Mouse (Mus musculus): ENCODE data around the gene Abcb6. TPM values are rescaled to one million over a fixed set of nuclear protein-coding genes. Genes with fewer than 3 reads are reported as not detected.

Abcb6 gene
- polyA plus RNA-seq, 1 experiment from 2014 or later: 25.9 TPM

- ATAC-seq: no peak
- POLR2A ChIA-PET: no interaction called here
These were observed 5.3 kb upstream of the Abcb6 start for GRCm38 (mm10) chr1:75185495-75185894.

DNA sequence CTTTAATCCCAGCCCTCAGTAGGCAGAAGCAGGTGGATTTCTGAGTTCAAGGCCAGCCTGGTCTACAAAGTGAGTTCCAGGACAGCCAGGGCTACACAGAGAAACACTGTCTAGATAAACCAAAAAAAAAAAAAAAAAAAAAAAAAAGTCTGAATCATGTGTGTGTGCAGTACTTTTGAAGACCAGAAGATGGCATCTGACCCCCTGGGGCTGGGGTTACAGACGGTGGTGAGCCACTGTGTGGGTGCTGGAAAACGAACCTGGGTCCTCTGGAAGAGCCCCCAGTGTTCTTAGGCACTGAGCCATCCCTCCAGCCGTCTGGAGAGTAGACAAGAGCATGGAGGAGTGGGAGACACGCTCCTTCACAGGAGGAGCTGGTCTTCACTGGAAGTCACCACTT is 2.0 kb upstream of the Abcb6 start:
- ChIA-PET CTCF (no interaction called here), POLR2A (interaction anchor here (1.3 kb wide), 1 partner anchor 8 kb away, joined by 3 read pairs; no protein-coding TSS in a partner anchor)
- no peak for DNase-seq (ENCODE audit: low read depth, low spot score)
- H3K27me3 ChIP-seq: no peaks in the 10 kb centered on the region
- ATAC-seq: no peak
- no peak for TF ChIP-seq CTCF (IDR thresholded peaks at IDR 0.05)
- in situ Hi-C loops (cut with MboI; ENCODE audit: low pct_unique_long_range_greater_than_20kb): loop anchor here (10.0 kb wide), 1 partner anchor 73 kb away; no protein-coding TSS in a partner anchor

More at GRCm38 (mm10) chr1:75185495-75185894, 5.3 kb upstream of the Abcb6 start:
- no peaks in the 10 kb centered on the region for H3K27me3 ChIP-seq
- in situ Hi-C loops (cut with MboI; ENCODE audit: low pct_unique_long_range_greater_than_20kb): loop anchor here (10.0 kb wide), 1 partner anchor 69 kb away; no protein-coding TSS in a partner anchor
- CTCF ChIA-PET: no interaction called here
- no peak for DNase-seq (ENCODE audit: low read depth, low spot score)
- TF ChIP-seq CTCF (IDR thresholded peaks at IDR 0.05): no peak

- CTCF ChIA-PET: no interaction called here
- DNase-seq (ENCODE audit: low read depth, low spot score) (no peak), ATAC-seq (no peak)
- in situ Hi-C loops (cut with MboI; ENCODE audit: low pct_unique_long_range_greater_than_20kb): loop anchor here (10.0 kb wide), 1 partner anchor 73 kb away; no protein-coding TSS in a partner anchor
- no peaks in the 10 kb centered on the region for H3K27me3 ChIP-seq
- TF ChIP-seq CTCF (IDR thresholded peaks at IDR 0.05): no peak
- POLR2A ChIA-PET: interaction anchor here (0.7 to 2.3 kb wide), 4 partner anchors 9 to 70 kb away, joined by 3 to 15 read pairs (median 7); partner anchors contain the start of genes Ankzf1 and Atg9a
These were observed 1.2 kb upstream of the Abcb6 start for GRCm38 (mm10) chr1:75181377-75181870.

- H3K27me3 ChIP-seq: no peaks in the 10 kb centered on the region
- DNase-seq (ENCODE audit: low read depth, low spot score) (no peak), ATAC-seq (no peak)
- no peak for TF ChIP-seq CTCF (IDR thresholded peaks at IDR 0.05)
- ChIA-PET CTCF (interaction anchor here (0.6 kb wide), 1 partner anchor 12 kb away, joined by 3 read pairs; no protein-coding TSS in a partner anchor), POLR2A (interaction anchor here (0.7 to 2.3 kb wide), 3 partner anchors 10 to 71 kb away, joined by 3 to 15 read pairs (median 11); partner anchors contain the start of genes Ankzf1 and Atg9a)
- in situ Hi-C loops (cut with MboI; ENCODE audit: low pct_unique_long_range_greater_than_20kb): loop anchor here (10.0 kb wide), 1 partner anchor 74 kb away; no protein-coding TSS in a partner anchor
These were observed 549 bp upstream of the Abcb6 start for GRCm38 (mm10) chr1:75180741-75181140.

GRCm38 (mm10) chr1:75179334-75180104 is 673 bp downstream of the Abcb6 start:
- POLR2A ChIA-PET: interaction anchor here (1.2 to 2.3 kb wide), 2 partner anchors 10 to 11 kb away, joined by 4 to 15 read pairs; partner anchors contain the start of genes Ankzf1 and Atg9a
- in situ Hi-C loops (cut with MboI; ENCODE audit: low pct_unique_long_range_greater_than_20kb): loop anchor here (10.0 kb wide), 1 partner anchor 75 kb away; no protein-coding TSS in a partner anchor
- DNase-seq (ENCODE audit: low read depth, low spot score) (peak; percentile 28), ATAC-seq (peak; percentile 55)
- no peak for TF ChIP-seq CTCF (IDR thresholded peaks at IDR 0.05)
- CTCF ChIA-PET: interaction anchor here (0.7 to 3.4 kb wide), 6 partner anchors 9 to 72 kb away, joined by 3 to 10 read pairs (median 4); partner anchors contain the start of gene Zfand2b
- H3K27me3 ChIP-seq: no peaks in the 10 kb centered on the region

GRCm38 (mm10) chr1:75168472-75169464 is 11.4 kb downstream of the Abcb6 start, which contains the start of gene Zfand2b:
Zfand2b (plus strand) TSS chr1:75168646.
- ATAC-seq (peak; percentile 93), DNase-seq (ENCODE audit: low read depth, low spot score) (peak; percentile 61)
- POLR2A ChIA-PET: interaction anchor here (0.6 to 1.4 kb wide), 3 partner anchors 9 to 420 kb away, joined by 3 to 5 read pairs (median 3); no protein-coding TSS in a partner anchor
- CTCF ChIA-PET: interaction anchor here (1.1 to 1.7 kb wide), 2 partner anchors 11 to 12 kb away, joined by 4 read pairs; partner anchors contain the start of gene Abcb6
- no peak for TF ChIP-seq CTCF (IDR thresholded peaks at IDR 0.05)
- no peaks in the 10 kb centered on the region for H3K27me3 ChIP-seq
- in situ Hi-C loops (cut with MboI; ENCODE audit: low pct_unique_long_range_greater_than_20kb): no loop called here

DNA sequence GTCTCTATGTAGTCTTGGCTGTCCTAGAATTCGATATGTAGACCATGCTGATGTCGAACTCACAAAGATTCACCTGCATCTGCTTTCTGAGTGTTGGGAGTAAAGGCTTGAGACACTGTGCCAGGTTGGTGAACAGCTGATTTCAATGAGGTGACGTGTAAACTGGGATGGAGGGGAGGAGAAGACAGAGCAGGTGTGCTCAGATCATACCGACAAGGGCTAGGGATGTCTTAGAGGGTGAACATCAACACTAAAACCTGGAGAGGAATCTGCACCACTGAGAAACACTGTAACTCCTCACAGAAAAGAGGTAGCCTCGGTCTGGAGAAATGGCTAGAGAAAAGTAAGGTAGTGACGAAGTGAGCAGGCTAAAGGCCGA is 12.1 kb downstream of the Abcb6 start:
- CTCF ChIA-PET: interaction anchor here (1.1 to 1.7 kb wide), 2 partner anchors 11 to 12 kb away, joined by 4 read pairs; partner anchors contain the start of gene Abcb6
- no peak for DNase-seq (ENCODE audit: low read depth, low spot score)
- POLR2A ChIA-PET: interaction anchor here (0.7 kb wide), 1 partner anchor 421 kb away, joined by 3 read pairs; no protein-coding TSS in a partner anchor
- in situ Hi-C loops (cut with MboI; ENCODE audit: low pct_unique_long_range_greater_than_20kb): no loop called here
- TF ChIP-seq CTCF (IDR thresholded peaks at IDR 0.05): no peak
- H3K27me3 ChIP-seq: no peaks in the 10 kb centered on the region
- ATAC-seq: peak; percentile 24

- no peak for DNase-seq (ENCODE audit: low read depth, low spot score)
- ChIA-PET CTCF (interaction anchor here (1.0 to 1.8 kb wide), 3 partner anchors 19 to 108 kb away, joined by 3 to 5 read pairs (median 5); no protein-coding TSS in a partner anchor), POLR2A (interaction anchor here (1.0 kb wide), 1 partner anchor 18 kb away, joined by 3 read pairs; the partner anchor contains the start of genes Cnppd1 and Retreg2)
- ATAC-seq: no peak
- TF ChIP-seq CTCF (IDR thresholded peaks at IDR 0.05): no peak
- in situ Hi-C loops (cut with MboI; ENCODE audit: low pct_unique_long_range_greater_than_20kb): no loop called here
- no peaks in the 10 kb centered on the region for H3K27me3 ChIP-seq
These were observed 20.0 kb downstream of the Abcb6 start for GRCm38 (mm10) chr1:75160256-75160617.

DNA sequence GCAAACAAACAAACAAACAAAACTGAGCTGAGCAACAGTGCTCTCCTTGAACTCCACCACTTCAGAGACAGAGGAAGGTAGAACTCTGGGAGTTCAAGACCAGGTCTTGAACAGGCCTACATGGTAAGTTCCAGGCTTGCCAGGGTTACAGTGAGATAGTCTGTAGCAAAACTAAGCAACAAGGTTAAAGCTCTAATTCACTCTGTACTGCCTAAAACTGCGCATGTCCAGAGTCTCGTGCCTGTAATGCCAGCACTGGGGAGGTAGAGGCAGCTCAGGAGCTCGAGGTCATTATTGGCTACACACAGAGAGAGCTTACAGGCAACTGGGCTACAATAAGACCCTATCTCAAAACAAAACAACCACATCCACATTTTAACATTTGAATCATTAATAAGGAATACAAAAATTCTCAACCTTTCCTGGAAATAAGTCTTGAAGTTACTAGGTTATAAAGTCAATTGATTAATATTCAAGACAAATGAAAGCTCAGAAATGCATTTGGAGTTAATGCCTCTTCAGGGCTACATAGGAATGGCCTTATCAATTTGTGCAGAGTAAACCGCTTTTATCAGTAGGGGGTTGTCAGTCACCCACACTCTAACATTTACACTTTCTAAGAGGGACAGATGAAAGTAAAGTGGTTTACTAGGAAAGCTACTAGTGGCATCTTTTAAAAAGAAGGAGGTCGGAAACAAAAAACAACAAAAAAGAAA is 20.5 kb downstream of the Abcb6 start:
- in situ Hi-C loops (cut with MboI; ENCODE audit: low pct_unique_long_range_greater_than_20kb): no loop called here
- POLR2A ChIA-PET: interaction anchor here (0.6 to 1.1 kb wide), 3 partner anchors 11 to 17 kb away, joined by 3 read pairs; partner anchors contain the start of genes Cnppd1 and Retreg2

More for the DNA sequence above, 20.5 kb downstream of the Abcb6 start:
- DNase-seq (ENCODE audit: low read depth, low spot score) (no peak), ATAC-seq (no peak)
- TF ChIP-seq CTCF (IDR thresholded peaks at IDR 0.05): no peak
- no peaks in the 10 kb centered on the region for H3K27me3 ChIP-seq
- CTCF ChIA-PET: interaction anchor here (1.0 to 1.8 kb wide), 3 partner anchors 18 to 108 kb away, joined by 3 to 5 read pairs (median 5); no protein-coding TSS in a partner anchor

All from Patski (cell line).